Mouse (Mus musculus) cortical plate, adult 2 months (tissue): ENCODE measurements around the gene Idh3g. TPM values are rescaled to one million over a fixed set of nuclear protein-coding genes. Genes with fewer than 3 reads are reported as not detected.

Experiments used
- H3K27ac ChIP-seq: fragments of 200-500 bp; 2 replicates; pipeline ENCODE4 v1.5.1; 2012; ENCODE audit warnings: low read length, control low read depth, inconsistent platforms; ENCODE audit not compliant: insufficient read depth
- H3K4me1 ChIP-seq: fragments of 200-500 bp; 2 replicates; pipeline ENCODE4 v1.6.1; 2011; ENCODE audit warnings: low read length; ENCODE audit not compliant: control insufficient read depth, insufficient read depth
- H3K4me3 ChIP-seq: fragments of 200-500 bp; 2 replicates; pipeline ENCODE4 v1.5.1; 2011; ENCODE audit warnings: mild to moderate bottlenecking, low read length, control low read depth; ENCODE audit not compliant: insufficient read depth
- CTCF ChIP-seq: fragments of 200-500 bp; IDR thresholded peaks from 2 replicates; pipeline ENCODE4 v1.5.1; 2011; ENCODE audit warnings: mild to moderate bottlenecking, control low read depth, low read length; ENCODE audit not compliant: insufficient read depth; ENCODE audit errors: extremely low read depth
- POLR2A ChIP-seq: fragments of 200-500 bp; IDR thresholded peaks from 2 replicates; pipeline ENCODE4 v1.6.1; 2011; ENCODE audit warnings: mild to moderate bottlenecking, low read length, control low read depth; ENCODE audit not compliant: insufficient read depth; ENCODE audit errors: extremely low read depth
- polyA plus RNA-seq: library from polyadenylated mRNA; depleted of rRNA; stranded (reverse); fragments of >200 nt; gene quantifications from 2 replicates; pipeline ENCODE4 v1.2.3, GENCODE M21; 2012

Idh3g gene
- polyA plus RNA-seq, 1 experiment = 609 TPM

- Histone ChIP-seq H3K27ac (no peak overlapping the region), H3K4me1 (no peaks in the 10 kb centered on the region), H3K4me3 (no peak overlapping the region)
- TF ChIP-seq CTCF (no peak), POLR2A (no peak)
Measured at GRCm38 (mm10) chrX:73797511-73797910, 10.8 kb upstream of the Idh3g start.

- no peaks in the 10 kb centered on the region for H3K4me1 ChIP-seq
- TF ChIP-seq POLR2A = no peak
- no peak for TF ChIP-seq CTCF
- no peak overlapping the region; the same call in 1 of the 2 replicates for H3K27ac ChIP-seq
- no peak overlapping the region for H3K4me3 ChIP-seq
Measured at GRCm38 (mm10) chrX:73793505-73793904, 6.8 kb upstream of the Idh3g start.

GRCm38 (mm10) chrX:73793039-73793438 is 6.3 kb upstream of the Idh3g start:
- Histone ChIP-seq H3K4me1 (no peaks in the 10 kb centered on the region; the same call in 1 of the 2 replicates), H3K27ac (no peak overlapping the region; the same call in 1 of the 2 replicates), H3K4me3 (no peak overlapping the region)
- no peak for TF ChIP-seq POLR2A
- no peak for TF ChIP-seq CTCF

GRCm38 (mm10) chrX:73788501-73788900 is 1.8 kb upstream of the Idh3g start:
- TF ChIP-seq CTCF (no peak), POLR2A (no peak)
- Histone ChIP-seq H3K4me1 (no peaks in the 10 kb centered on the region; the same call in 1 of the 2 replicates), H3K4me3 (no peak overlapping the region), H3K27ac (no peak overlapping the region)

- peak overlapping the region; percentile 58 for H3K4me3 ChIP-seq
- H3K27ac ChIP-seq = peak overlapping the region; percentile 38; the same call in 1 of the 2 replicates
- no peak for TF ChIP-seq POLR2A
- TF ChIP-seq CTCF = no peak
- peaks cover 1% of the 10 kb centered on the region; the same call in 1 of the 2 replicates for H3K4me1 ChIP-seq
Measured at GRCm38 (mm10) chrX:73787225-73787558, 495 bp upstream of the Idh3g start.

GRCm38 (mm10) chrX:73785666-73786065 is 1.0 kb downstream of the Idh3g start:
- H3K27ac ChIP-seq = peak overlapping the region; percentile 49; the same call in 1 of the 2 replicates
- TF ChIP-seq CTCF (no peak), POLR2A (no peak)
- peak overlapping the region; percentile 58 for H3K4me3 ChIP-seq
- H3K4me1 ChIP-seq = peaks cover 1% of the 10 kb centered on the region; the same call in 1 of the 2 replicates

GRCm38 (mm10) chrX:73782227-73782626 is 4.5 kb downstream of the Idh3g start:
- peaks cover 1% of the 10 kb centered on the region; the same call in 1 of the 2 replicates for H3K4me1 ChIP-seq
- TF ChIP-seq POLR2A (no peak), CTCF (no peak)
- H3K4me3 ChIP-seq = no peak overlapping the region
- no peak overlapping the region for H3K27ac ChIP-seq

GRCm38 (mm10) chrX:73774802-73775483 is 11.8 kb downstream of the Idh3g start:
- TF ChIP-seq CTCF (no peak), POLR2A (no peak)
- Histone ChIP-seq H3K27ac (peak overlapping the region; percentile 78), H3K4me1 (peaks cover 4% of the 10 kb centered on the region), H3K4me3 (0 out of 2 replicates have a peak overlapping the region, but pooled peaks have one; percentile 5)

- peaks cover 4% of the 10 kb centered on the region for H3K4me1 ChIP-seq
- H3K27ac ChIP-seq = peak within 1 kb of the TSS; percentile 78
- H3K4me3 ChIP-seq = 0 out of 2 replicates have a peak within 1 kb of the TSS, but pooled peaks have one; percentile 5
- peak; percentile 42; the same call in 1 of the 2 replicates for TF ChIP-seq POLR2A
- no peak for TF ChIP-seq CTCF
Measured at GRCm38 (mm10) chrX:73774168-73774760, 12.4 kb downstream of the Idh3g start, which contains the start of gene Srpk3. TSS of gene Srpk3 (plus strand) at chrX:73774405.
